Mouse (Mus musculus) cerebellum, adult 8-10 months (tissue): Measurements from ENCODE around the gene Taf1c.

Source experiments
- DNase-seq: peaks from one replicate; pipeline ENCODE4 v3.0.0; 2022

Gene Taf1c

DNA sequence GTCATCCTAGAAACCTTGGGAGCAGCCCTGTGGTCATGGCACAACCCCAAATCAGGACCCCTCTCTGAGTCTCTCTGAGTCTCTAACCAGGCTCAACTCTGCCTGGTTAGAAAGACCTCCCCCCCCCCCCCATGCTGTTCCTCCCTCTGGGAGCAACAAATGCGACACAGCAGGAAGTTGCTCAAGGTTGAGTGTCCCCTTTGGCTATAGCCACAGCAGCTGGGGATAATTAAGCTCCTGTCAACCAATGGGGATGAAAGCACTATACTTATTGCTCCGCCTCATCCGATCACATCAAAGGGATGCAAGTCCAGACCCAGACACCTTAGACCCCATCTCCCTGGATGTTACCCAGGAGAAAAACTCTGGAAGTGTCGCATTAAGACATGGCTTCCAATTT, 17.5 kb upstream of the Taf1c start:
- DNase-seq, result no peak

DNA sequence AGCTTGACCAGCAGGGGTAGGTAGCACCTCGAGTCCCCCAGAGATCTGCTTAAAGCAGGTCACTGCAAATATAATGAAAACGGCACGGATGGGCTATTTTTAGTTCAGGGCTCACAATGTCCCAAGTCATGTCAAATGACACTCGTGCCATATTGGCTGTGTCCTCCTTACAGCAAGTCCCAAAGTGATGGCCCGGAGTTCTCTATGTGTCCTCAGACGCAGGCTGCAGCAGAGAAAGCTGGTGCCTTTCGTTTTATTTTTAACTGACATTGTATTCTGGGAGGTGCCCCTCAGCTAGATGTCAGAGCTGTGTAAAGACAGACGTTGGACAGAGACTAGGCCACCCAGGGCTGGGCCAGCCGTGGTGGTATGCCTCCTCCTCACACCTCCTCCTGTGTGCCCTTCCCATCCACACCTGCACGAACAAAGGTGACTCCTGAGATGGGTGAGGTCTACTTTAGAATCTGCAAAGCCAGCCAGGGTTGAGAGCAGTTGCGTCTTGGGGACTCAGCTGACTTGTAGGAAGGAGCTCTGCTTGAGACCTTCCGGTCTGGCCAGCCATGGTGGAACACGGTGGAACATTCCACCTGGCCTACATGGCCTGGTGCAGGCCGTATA, 15.9 kb upstream of the Taf1c start:
- DNase-seq, result no peak

DNA sequence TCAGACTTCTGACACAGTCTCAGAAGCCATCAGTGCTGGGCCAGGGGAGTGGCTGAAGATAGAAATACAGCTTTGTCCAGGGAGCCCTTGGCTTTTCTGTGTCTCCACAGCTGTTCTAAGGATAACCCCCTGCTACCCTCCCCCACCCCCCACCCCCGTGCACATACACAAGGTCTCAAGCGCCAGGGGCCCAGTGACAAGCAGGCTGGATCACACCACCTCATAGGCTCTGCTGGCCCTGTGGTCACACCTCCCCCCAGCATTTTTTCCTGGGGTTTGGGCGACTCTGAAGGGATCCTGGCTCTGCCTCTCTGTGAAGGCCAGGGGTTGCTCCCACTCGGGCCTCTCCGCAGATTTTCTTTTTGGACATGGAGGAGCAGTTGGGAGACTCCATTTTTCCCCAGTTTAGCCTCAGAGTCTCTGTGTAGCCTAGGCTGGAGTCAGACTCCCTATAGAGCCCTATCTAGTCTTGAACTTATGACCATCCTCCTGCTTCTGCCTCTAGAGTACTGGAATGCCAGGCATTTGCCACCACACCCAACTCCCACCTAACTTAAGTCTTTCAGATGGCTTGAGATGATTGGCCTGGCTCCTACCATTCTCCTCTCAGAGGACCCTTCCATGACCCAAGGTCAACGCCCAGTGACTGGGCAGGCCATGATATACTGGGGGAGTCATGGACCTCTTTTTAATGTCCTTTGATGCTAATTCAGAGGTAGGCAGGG, 15.3 kb upstream of the Taf1c start:
- no peak for DNase-seq

DNA sequence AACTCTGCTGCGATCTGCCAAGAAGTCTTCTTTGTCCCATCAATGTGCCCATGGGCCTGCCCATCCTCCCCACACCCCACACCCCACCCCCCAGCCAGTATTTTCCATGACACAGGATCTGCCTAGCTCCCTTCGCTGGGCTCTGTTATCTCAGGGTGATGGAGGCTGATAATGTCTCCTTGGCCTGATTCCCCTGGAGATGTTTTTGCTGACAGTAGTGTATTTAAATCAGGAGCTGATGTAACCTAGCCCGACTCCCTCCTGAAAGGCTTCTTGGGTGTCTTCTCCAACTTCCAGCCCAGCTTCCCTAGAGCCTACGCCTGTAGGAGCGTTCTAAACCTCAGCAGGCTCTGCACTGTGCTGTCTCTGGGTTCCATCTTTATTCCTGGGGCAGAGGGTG, 13.9 kb upstream of the Taf1c start:
- DNase-seq, result no peak

DNA sequence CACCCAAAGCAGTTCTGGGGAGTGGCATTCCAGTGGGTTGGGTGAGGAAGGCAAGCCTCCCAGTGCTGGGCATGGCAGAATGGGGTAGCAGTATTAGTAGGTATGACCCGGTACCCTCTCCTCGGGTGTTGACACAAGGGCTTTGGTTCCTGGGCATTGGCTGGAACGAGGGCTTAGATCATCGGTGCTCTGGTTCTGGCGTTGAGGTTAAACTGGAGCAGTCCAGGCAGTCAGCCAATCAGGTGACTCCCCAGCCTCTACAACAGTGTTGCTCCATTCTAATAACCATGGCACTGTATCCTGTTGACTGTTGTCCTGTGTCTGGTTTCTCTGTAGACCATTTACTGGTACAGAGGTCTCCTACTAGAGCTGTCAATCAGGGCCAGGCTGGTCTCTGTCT, 12.6 kb upstream of the Taf1c start:
- DNase-seq, result no peak

DNA sequence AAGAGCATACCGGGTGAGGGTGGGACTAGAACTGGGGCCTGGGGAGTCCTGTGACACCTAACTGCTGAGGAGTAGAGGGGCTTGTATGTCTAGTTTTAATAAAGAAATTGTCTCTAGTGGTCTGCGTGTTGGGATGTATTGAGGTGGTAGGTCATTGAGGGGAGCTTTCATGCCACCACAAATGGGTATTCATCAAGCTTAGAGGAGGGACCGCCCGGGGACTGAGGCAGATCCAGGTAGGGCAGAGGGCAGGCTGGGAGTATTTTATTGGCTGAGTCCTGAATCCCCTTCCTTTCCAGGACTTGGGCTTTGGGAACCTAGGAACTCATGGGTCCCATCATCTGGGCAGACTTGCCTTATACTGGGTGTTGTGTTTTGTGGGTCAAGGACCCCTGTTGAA, 11.8 kb upstream of the Taf1c start:
- DNase-seq, result no peak

DNA sequence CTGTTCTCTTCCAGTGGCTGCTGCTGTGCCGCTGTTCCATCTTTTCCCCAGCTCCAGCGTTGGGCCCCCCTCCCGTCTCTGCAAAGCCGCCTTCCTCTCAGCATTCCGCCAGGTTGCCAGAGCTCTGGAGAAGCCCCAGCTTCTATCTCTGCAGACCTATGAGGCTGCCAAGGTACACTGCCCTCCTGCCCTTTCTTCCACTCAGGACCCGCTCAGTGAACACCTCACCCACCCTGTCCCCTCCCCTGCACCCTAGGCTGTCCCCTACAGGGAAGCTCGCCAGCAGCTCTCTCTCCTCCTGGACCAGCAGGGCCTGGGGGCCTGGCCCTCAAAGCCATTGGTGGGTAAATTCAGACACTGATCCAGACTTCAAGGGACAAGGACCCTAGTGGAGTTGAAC, 11.3 kb upstream of the Taf1c start:
- DNase-seq, result no peak

DNA sequence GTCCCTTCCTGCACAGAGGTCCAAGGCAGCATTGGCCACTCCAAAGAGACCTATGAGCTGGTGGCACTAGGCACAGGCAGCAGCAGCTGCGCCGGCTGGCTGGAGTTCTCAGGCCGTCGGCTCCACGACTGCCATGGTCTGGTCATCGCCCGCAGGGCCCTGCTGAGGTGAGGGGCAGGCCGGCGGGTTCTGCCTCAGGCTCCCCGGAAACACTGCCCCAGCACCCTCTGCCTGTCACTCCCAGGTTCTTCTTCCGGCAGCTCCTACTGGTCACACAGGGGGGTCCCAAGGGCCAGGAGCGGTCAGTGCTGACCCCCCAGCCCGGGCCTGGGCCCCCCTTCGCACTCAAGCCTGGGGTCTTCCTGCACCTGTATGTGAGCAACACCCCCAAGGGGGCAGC, 10.1 kb upstream of the Taf1c start:
- no peak for DNase-seq

DNA sequence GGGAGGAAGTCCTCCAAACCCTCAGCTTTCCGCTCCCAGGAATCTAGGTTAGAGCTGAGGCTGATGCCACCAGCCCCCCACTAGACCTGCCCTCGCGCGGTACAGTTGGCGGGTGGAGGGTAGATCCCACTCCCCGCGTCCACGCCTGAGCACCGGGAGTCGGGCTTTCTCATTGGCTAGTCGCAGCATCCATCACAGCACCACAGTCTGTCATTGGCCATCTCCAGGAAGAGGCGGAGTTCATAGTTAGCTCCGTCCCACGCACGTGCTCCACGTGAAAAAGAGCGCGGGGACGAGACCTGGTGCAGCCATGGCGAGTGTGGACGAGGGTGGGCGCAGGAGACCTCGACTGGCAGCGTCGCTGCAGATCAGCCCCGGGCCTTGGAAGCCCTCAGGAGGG, 7.4 kb upstream of the Taf1c start, which contains the start of gene Adad2:
Gene Adad2 (plus strand): TSS at position 277 of the 400 bp plus-strand sequence.
- no peak for DNase-seq

DNA sequence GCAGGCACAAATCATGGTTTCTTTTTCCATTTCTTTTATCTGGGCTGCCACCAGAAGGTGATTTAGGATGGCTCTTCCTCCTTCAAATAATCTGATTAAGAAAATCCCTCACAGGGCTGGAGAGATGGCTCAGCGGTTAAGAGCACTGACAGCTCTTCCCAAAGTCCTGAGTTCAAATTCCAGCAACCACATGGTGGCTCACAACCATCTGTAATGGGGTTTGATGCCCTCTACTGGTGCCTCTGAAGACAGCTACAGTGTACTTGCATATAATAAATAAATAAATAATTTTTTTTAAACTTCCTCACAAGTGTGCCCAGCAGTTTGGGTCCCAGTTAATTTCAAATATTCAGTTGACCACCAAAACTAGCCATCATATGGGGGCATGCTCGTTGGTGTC, 1.2 kb upstream of the Taf1c start:
- no peak for DNase-seq

DNA sequence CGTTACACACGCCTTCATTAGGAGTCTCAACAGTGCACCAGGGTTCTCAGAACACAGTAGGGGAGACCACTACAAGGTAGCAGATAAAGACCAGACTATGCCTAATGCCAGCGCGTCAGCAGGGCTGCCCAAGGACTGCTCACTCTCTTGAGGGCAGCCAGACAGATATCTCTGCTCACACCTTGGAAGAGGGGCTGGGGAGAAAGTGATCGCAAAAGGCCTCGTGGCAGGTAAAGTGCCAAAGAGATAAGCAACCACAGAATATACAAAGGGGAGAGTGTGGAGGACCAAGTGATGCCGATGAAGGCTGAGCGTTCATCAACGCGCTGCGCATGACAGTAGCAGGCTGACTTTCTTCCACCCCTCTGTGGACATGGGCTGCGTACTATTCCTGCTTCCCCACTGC, 621 bp downstream of the Taf1c start:
- DNase-seq, result no peak

DNA sequence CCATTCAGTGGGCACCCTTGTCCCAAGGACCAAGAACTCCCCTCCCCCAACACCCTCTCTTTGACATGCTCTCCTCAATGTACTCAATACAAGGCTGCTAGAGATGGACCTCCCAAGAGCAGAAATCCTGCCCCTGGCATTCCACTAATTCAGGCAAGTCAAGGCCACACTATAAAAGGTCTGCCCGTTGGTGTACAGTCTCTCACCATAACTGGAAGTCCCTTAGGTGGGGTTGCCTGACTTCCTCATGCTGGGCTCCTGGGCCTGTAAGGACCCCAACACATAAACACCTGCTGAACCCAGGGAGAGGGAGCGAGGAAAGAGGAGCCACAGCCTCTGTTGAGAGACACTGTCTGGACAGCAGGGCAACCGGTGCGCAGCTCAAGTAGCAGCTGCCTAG, 1.3 kb downstream of the Taf1c start:
- DNase-seq, result no peak

DNA sequence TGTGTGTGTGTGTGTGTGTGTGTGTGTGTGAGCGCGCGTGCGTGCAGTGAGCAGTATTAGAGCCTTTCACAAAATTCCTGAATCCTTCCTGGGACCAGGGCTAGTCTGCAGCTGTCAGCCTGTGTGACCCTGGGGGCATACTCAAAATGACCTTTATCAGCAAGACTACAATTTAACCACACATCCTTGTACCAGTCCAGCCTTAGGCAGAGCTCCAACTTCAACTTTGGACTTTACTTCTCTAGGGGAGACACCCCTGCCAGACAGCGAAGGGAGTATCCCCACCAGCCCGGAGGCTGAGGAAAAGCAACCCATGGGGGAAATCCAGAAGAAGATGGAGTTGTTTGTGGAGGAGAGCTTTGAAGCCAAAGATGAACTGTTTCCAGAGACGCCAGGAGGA, 13.6 kb downstream of the Taf1c start:
- no peak for DNase-seq

DNA sequence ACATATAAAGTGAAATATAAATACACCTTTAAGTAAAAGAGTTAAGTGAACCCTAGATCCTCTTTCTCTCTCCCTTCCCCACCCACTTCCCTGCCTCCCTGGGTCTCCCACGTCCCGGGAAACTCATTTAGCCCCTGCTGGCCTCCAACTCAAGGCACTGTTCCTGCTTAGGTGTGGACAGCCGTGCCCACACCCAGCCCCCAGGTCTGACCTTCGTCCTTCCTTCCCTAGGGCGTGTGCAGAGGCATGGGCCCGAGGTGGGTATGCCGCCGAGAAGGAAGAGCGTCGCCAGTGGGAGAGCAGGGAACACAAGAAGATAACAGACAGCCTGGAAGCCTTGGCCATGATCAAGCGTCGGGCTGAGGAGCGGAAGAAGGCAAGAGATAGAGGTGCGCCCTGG, 14.7 kb downstream of the Taf1c start:
- no peak for DNase-seq

DNA sequence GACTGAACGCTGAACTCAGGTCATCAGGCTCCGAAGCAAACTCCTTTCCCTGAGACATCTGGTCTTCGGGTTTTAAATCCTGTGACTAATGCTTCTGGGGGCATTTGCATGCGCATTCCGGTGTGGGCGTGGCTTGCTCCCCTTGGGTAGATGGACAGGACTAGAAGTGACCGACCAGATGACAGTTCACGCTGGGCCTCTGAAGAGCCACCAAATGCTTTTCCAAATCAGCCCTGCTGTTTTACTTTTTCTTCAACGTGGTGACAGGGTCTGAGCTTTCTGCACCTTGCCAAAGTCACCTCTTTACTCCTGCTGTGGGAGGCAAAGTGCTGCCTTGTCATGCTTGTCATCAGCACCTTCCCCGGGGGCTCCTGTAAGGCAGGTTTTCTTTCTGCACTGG, 16.2 kb downstream of the Taf1c start:
- DNase-seq, result no peak

DNA sequence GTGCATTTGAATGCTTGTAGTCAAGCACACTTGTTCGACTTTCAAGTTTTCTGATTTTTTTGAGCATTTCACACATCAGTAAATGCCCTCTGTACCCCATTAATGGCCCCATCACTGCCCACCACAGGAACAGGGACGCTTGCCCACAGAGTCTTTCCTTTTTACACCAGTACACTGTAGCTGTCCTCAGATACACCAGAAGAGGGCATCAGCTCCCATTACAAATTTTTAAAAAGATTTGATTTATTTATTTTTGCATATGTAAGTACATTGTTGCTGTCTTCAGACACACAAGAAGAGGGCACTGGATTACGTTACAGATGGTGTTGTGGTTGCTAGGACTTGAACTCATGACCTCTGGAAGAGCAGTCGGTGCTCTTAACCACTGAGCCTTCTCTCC, 16.7 kb downstream of the Taf1c start:
- no peak for DNase-seq

DNA sequence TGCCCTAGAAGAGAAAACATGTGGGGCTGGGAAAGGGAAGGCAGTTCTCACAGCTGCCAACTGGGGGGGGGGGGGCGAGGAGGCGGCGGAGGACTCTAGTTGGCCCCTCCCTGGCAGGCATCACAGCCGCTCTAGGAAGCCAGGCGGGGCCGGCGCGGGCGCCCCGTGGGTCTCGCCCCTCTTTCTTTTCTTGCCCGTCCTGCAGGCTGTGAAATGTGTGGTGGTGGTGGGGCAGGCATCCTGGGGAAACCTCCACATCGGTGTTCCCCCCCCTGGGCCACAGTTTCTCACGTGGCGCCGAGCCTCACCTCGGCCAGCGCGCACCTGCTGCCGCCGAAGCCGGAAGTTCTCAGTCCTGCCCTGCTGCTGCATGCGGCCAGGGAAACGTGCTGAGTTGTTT, 19.1 kb downstream of the Taf1c start:
- DNase-seq, result no peak

DNA sequence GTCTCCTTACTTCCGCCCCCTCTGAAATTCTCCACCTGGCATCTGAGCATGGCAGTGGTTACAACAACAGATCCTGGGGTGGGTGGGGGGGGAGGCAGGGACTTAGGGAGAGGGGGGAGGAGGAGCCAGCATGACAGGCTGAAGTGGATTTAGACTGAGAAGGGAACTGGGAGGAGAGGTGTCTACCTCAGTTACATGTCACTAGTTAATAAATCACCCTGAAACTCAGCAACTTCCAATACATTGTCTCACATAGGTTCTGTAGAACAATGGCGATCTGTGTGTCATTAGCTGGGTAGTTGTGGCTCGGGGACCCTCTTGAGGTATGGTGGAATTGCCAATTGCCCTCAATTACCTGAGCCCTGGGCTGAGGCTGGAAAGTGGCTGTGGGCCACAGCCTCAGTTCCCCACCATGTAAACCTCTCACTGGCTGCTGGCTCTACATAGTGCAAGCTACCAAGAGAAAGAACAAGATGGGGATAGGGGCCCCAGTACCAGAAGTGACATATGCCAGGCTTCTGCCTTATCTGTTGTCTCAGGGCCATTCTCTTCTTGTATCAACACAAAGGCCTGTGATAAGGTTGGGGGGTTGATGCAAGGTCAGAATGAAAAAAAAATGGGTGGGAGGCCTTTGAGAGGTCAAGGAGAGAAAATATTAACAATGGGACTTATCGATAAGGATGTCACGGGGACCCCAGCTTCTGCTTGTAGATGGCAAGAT, 24.4 kb downstream of the Taf1c start:
- no peak for DNase-seq

DNA sequence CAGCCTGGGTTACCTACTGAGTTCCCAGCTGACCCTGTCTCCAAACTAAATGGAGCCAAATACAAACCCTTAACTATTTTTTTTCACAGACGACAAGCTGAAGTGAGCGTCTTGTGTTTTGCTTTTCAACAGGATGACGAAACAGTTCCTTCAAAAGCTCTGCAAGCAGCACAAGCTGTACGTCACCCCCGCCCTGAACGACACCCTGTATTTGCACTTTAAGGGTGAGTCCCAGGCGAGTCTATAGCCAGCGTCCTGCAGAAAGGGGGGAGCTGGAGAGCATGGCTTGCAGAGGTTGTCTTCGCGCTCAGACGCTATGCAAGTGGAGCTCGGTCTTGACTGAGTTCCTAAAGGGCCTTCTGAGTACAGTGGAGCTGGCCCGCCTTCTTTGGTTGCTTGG, 25.9 kb downstream of the Taf1c start:
- no peak for DNase-seq

DNA sequence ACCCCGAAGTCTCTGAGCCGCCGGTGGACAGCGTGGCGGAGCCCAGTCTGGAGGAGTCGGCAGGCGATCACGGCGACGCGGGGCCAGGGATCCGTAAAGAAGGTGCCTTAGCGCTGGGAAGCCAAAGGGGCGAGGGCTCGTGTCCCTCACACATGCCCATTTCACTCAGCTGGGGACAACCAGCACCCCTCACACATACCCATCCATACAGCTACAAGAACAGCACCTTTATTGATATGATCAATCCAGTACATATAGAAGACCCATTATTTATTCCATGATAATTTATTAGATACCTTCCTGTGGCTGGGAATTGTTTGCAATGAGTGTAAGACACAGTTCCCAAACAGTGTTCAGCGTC, 29.7 kb downstream of the Taf1c start:
- no peak for DNase-seq

DNA sequence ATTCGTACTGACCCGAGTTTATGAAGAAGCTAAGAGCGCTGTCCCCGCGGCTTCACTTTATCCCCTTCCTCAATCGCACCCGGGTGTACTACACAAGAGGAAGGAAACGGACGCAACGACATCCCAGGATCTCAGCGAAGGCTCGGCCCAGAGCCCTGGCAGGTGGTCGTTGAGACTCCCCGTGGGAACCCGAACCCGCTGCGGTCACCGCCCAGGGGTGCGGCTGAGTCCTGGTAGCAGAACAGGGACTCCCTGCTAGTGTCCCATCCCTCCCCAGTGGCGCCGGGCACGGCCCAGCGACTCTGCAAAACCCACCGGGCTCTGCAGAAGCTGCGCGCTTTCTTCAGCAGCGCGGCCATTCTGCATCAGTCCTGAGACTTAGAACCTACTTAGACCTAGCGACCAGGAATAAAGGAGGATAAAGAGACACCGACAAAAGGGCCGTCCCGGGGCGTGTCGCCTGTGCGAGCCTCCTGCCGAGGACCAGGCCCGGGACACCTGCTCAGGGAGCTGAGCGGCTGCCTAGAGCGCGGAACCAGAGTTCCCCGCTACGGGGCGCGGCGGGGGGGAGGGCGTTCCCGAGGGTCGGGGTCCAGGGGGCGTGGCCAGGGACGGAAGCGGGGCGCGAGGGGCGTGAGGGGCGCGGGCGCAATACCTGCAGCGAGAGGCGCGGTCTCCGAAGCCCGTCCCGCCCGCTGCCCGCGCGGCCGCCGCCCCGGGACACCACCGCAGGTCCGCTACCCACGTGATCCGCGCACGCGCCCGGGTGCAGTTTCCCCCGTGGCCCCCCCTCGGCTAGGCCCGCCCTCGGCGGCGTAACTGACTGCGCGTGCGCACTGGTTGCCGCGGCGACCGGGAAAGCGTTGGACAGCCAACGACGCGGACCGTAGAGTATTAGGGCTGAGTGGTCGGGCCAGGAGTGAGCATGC, 30.3 kb downstream of the Taf1c start, which contains the start of the genes Hsdl1 and Dnaaf1:
Gene Hsdl1 (minus strand): TSS at position 747 of the 929 bp plus-strand sequence.
Gene Dnaaf1 (plus strand): TSS at position 799 of the 929 bp plus-strand sequence.
- peak; percentile 97 for DNase-seq

DNA sequence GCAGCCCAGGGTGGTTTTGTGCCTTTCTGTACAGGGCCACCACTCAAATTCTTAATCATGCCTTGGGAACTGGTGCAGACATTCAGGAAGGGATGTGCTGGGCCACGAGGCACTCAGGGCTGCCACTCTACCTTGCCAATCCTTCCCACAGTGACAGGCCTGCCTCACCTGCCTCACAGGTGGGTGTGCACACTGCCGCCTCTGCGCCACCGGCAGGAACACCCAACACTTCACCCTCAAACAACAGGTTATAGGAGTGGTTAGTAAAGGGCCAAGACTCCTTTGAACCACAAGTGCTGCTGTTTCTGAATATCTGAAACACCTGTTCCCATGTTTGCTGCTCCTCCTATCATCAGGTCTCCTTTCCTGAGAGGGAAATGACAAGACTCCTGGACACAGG, 32.6 kb downstream of the Taf1c start:
- no peak for DNase-seq

DNA sequence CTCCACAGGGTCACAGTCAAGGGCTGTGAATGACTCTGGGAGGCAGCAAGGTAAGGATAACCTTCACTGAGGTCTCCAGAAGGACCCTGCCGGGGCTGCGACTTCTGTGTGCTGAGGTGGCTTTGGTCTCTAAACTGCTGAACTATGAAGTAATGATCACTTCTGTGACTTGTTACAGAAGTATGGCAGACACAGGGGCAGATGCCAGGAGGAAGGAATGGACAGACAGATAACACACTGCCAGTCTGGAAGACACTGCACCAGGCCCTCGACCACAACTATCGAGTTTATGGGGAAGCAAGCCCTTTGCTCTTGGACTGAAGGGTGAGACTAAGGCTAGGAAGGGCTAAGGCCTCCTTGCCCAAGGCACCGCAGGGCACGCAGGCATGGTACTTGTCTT, 33.9 kb downstream of the Taf1c start:
- no peak for DNase-seq
